Mouse (Mus musculus): ENCODE results near the gene Rbm28. TPM values are rescaled to one million over a fixed set of nuclear protein-coding genes. Genes with fewer than 3 reads are reported as not detected.

The Rbm28 gene
- total and polyA plus RNA-seq, 2 experiments from 2014 or later: 18.0 to 32.8 TPM

- H3K4me1 ChIP-seq (ENCODE audit: insufficient read depth): peaks cover 8% of the 10 kb centered on the region
- ATAC-seq (no peak), DNase-seq (no peak)
- H3K27me3 ChIP-seq (ENCODE audit: insufficient read depth, low read length): no peaks in the 10 kb centered on the region
- WGBS: 81% methylated on average over 5 of the region's 5 CpGs
- no peak overlapping the region for H3K27ac ChIP-seq (ENCODE audit: low read depth, low read length)
- H3K9me3 ChIP-seq (ENCODE audit: low read length): no peaks in the 10 kb centered on the region
- peaks cover 52% of the 10 kb centered on the region for H3K36me3 ChIP-seq (ENCODE audit: insufficient read depth)
- no peak overlapping the region for H3K9ac ChIP-seq
- no peak for TF ChIP-seq CTCF (IDR thresholded peaks at IDR 0.05; ENCODE audit: low read depth)
- H3K4me2 ChIP-seq (ENCODE audit: low read depth): no peak overlapping the region
- no peak overlapping the region for H3K4me3 ChIP-seq (ENCODE audit: low read depth, low read length)
Measured at GRCm38 (mm10) chr6:29201341-29201740, 36.5 kb upstream of the Rbm28 start.

- DNase-seq (no peak), ATAC-seq (no peak)
- no peak overlapping the region for H3K27ac ChIP-seq (ENCODE audit: low read depth, low read length)
- no peaks in the 10 kb centered on the region for H3K27me3 ChIP-seq (ENCODE audit: insufficient read depth, low read length)
- H3K4me1 ChIP-seq (ENCODE audit: insufficient read depth): peaks cover 8% of the 10 kb centered on the region
- H3K4me3 ChIP-seq (ENCODE audit: low read depth, low read length): no peak overlapping the region
- no peak overlapping the region for H3K9ac ChIP-seq
- no peaks in the 10 kb centered on the region for H3K9me3 ChIP-seq (ENCODE audit: low read length)
- H3K36me3 ChIP-seq (ENCODE audit: insufficient read depth): peaks cover 45% of the 10 kb centered on the region
- 62% methylated on average over 3 of the region's 3 CpGs for WGBS
- H3K4me2 ChIP-seq (ENCODE audit: low read depth): no peak overlapping the region
- no peak for TF ChIP-seq CTCF (IDR thresholded peaks at IDR 0.05; ENCODE audit: low read depth)
Measured at GRCm38 (mm10) chr6:29200496-29200895, 35.7 kb upstream of the Rbm28 start.

DNA sequence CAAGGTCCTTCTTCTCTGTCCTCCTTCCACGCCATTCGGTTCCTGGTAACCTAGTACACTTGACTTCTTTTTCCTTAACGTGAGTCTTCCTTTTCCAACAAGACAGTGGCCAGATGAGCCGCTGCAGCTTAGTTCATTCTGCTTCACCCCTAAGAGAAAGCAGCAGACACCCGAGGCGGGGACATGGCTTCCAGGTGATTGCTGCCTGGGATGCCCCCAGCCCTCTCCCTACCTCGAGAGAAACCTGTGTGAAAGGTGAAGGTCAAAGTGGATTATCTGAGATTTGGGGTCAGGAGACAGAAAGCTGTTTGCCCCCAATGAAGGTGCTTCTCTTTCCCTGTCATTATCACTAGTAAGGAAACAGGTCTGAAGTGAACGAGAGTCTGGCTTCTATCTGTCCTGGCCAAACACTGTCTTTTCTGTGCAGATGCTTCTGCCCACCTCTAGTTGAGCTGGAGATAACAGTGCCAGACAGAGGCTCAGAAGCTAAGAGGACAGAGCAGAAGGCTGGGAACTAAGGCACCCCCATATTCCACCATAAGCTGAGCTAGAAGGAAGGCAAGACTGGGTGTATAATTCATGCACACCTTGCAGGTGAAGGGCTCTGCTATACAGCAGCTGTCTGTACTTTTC lies 34.5 kb upstream of the Rbm28 start:
- TF ChIP-seq CTCF (IDR thresholded peaks at IDR 0.05; ENCODE audit: low read depth): no peak
- no peaks in the 10 kb centered on the region for H3K9me3 ChIP-seq (ENCODE audit: low read length)
- no peak overlapping the region for H3K9ac ChIP-seq
- 44% methylated on average over 8 of the region's 8 CpGs for WGBS
- ATAC-seq (no peak), DNase-seq (no peak)
- peaks cover 8% of the 10 kb centered on the region for H3K4me1 ChIP-seq (ENCODE audit: insufficient read depth)
- H3K27me3 ChIP-seq (ENCODE audit: insufficient read depth, low read length): no peaks in the 10 kb centered on the region
- H3K27ac ChIP-seq (ENCODE audit: low read depth, low read length): no peak overlapping the region
- peak overlapping the region; percentile 45 for H3K4me2 ChIP-seq (ENCODE audit: low read depth)
- peaks cover 35% of the 10 kb centered on the region for H3K36me3 ChIP-seq (ENCODE audit: insufficient read depth)
- H3K4me3 ChIP-seq (ENCODE audit: low read depth, low read length): peak overlapping the region; percentile 23; the same call in 1 of the 2 replicates

- peak overlapping the region; percentile 23 for H3K4me3 ChIP-seq (ENCODE audit: low read depth, low read length)
- H3K4me2 ChIP-seq (ENCODE audit: low read depth): peak overlapping the region; percentile 45
- TF ChIP-seq CTCF (IDR thresholded peaks at IDR 0.05; ENCODE audit: low read depth): peak; percentile 90
- H3K27ac ChIP-seq (ENCODE audit: low read depth, low read length): peak overlapping the region; percentile 6; the same call in 1 of the 2 replicates
- ATAC-seq (peak; percentile 96), DNase-seq (peak; percentile 97)
- H3K9me3 ChIP-seq (ENCODE audit: low read length): no peaks in the 10 kb centered on the region
- no peaks in the 10 kb centered on the region for H3K27me3 ChIP-seq (ENCODE audit: insufficient read depth, low read length)
- WGBS: 8% methylated on average over 25 of the region's 25 CpGs
- H3K9ac ChIP-seq: 0 out of 2 replicates have a peak overlapping the region, but pooled peaks have one; percentile 14
- H3K4me1 ChIP-seq (ENCODE audit: insufficient read depth): peaks cover 8% of the 10 kb centered on the region
- peaks cover 27% of the 10 kb centered on the region for H3K36me3 ChIP-seq (ENCODE audit: insufficient read depth)
Measured at GRCm38 (mm10) chr6:29198309-29199222, 33.8 kb upstream of the Rbm28 start.

DNA sequence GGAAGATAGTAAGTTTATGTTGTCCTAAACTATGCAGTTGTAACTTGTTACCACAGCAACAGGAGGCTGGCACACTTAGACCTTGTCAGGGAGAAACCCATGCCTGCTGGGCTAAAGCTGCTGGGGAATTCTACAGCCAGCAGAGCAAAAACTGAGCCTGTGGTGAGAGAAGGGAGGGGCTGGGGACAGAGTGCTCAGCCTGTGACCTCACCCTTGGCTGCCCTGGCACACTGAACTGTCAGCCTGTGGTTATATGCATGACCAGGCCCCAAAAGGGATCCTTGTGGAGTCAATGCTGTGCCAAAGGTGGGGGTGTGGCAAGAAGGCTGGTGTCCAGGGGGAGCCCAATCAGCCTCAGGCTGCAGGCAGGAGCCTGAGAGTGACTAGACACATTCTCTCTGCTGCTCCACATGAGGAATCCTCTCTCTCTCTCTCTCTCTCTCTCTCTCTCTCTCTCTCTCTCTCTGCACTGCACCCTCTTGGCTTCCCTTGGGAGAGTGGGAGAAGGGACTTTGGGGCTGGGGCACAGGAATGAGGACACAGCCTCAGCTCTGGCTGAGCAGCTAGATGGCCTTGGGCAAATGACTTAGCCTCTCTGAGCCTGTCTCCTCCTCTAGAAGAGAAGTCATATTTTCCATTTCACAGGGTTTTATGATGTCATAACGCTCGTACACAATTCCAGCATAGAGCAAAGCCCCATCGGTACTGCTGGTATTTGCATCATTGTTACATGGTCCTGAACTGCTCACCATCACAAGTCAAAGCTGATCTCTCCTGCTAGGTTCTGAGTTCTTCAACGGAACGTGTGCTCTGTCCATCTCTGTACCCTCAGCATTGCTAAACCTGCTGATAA lies 31.3 kb upstream of the Rbm28 start:
- H3K9me3 ChIP-seq (ENCODE audit: low read length): no peaks in the 10 kb centered on the region
- no peak overlapping the region for H3K4me2 ChIP-seq (ENCODE audit: low read depth)
- H3K36me3 ChIP-seq (ENCODE audit: insufficient read depth): 0 out of 2 replicates have a peak, but pooled peaks cover 6% of the 10 kb centered on the region
- DNase-seq (no peak), ATAC-seq (no peak)
- H3K27me3 ChIP-seq (ENCODE audit: insufficient read depth, low read length): no peaks in the 10 kb centered on the region
- no peak overlapping the region for H3K4me3 ChIP-seq (ENCODE audit: low read depth, low read length)
- TF ChIP-seq CTCF (IDR thresholded peaks at IDR 0.05; ENCODE audit: low read depth): no peak
- no peak overlapping the region for H3K9ac ChIP-seq
- WGBS: 84% methylated on average over 5 of the region's 5 CpGs
- H3K27ac ChIP-seq (ENCODE audit: low read depth, low read length): no peak overlapping the region
- H3K4me1 ChIP-seq (ENCODE audit: insufficient read depth): peaks cover 8% of the 10 kb centered on the region

GRCm38 (mm10) chr6:29195146-29195545 lies 30.3 kb upstream of the Rbm28 start:
- Histone ChIP-seq H3K27me3 (ENCODE audit: insufficient read depth, low read length) (no peaks in the 10 kb centered on the region), H3K9ac (no peak overlapping the region), H3K4me1 (ENCODE audit: insufficient read depth) (peaks cover 8% of the 10 kb centered on the region), H3K4me3 (ENCODE audit: low read depth, low read length) (no peak overlapping the region), H3K27ac (ENCODE audit: low read depth, low read length) (no peak overlapping the region), H3K9me3 (ENCODE audit: low read length) (no peaks in the 10 kb centered on the region), H3K4me2 (ENCODE audit: low read depth) (no peak overlapping the region), H3K36me3 (ENCODE audit: insufficient read depth) (no peaks in the 10 kb centered on the region)
- DNase-seq (no peak), ATAC-seq (no peak)
- no peak for TF ChIP-seq CTCF (IDR thresholded peaks at IDR 0.05; ENCODE audit: low read depth)
- WGBS: 78% methylated on average over 5 of the region's 5 CpGs
